Mouse (Mus musculus): ENCODE measurements around the gene Camkk2.

DNA sequence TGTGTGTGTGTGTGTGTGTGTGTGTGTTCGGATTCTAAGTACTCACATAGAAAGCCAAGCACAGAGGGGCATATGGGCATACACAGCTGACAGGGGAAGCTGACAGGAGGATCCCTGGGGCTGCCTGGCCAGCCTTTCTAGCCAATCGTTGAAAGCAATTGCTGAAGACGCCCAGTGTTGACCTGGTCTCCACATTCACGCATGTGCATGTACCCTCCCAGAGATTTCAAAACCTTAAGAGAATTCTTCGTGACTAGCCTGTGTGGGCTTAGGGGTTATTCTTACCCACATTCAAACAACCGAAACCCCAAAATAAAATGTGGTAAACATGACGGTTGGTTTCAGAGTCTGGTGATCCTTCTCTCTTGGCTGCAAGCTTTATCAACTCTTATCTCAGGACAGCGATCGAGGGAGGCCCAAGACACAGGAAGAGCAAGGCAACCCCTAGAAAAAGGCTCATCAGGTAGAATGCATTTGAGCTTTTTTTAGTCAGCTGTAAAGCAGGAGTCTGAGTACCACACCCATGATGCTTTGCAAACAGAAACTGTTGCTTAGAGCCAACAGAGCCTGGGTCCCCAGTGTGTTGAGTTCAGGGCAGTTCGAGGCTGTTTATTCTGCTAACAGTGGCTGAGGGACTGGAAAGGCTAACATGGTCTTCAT lies 81.0 kb downstream of the Camkk2 start:
- TF ChIP-seq CTCF (IDR thresholded peaks at IDR 0.05; ENCODE audit: borderline replicate concordance, insufficient read depth, low read depth, low read length) (no peak), POLR2A (IDR thresholded peaks at IDR 0.05; ENCODE audit: borderline replicate concordance, insufficient read depth, low read length) (no peak)
